ENCODE assay signal across 19 mouse cellular contexts in the genomic region with DNA sequence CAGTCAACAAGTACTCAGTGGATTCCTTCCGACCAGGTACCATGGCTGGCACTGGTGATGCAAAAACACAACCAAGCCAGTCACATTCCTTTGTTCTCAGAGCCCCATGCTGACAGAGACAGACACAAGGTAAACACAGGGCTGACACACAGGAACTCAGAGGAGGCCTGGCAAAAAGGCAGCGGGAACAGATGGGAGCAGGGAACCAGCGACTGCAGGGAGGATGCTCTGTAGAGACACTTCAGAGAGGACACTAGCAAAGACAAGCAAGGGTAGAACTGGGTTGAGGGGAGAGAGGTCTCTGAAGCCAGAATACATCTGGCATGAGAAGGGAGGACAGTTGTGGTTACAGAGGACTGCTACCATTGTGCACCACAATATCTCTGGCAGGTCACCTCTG.
A peak's percentile ranks its signal among the peaks of the same experiment; 100 is the strongest.
DNase-seq lines count a peak whose midpoint lies in the region; ATAC-seq and TF ChIP-seq lines count a peak whose summit lies in the region.
"Had no signal": no experiment of that assay in that cellular context is flagged by ENCODE, and none has a peak within 500 bp of the region (broad histone marks: within the 10 kb centered on the region; RNA-seq: fewer than 3 reads in every experiment).

No protein-coding gene starts in this region.

- no peak overlapping the region for H3K4me2 ChIP-seq in heart, embryonic 12.5 days
- H3K4me2 ChIP-seq in forebrain, embryonic 15.5 days (replicated peaks): no peak overlapping the region
- H3K4me2 ChIP-seq: embryonic facial prominence, embryonic 15.5 days; heart, embryonic 11.5 days; kidney, embryonic 15.5 days; neural tube, embryonic 12.5 days had no signal

- 28% methylated on average over 3 of the region's 3 CpGs for WGBS in heart, embryonic 12.5 days
- 44% methylated on average over 3 of the region's 3 CpGs for WGBS in forebrain, embryonic 15.5 days

- CTCF ChIA-PET in Patski (lab: Charles Lee): no interaction called here

- no peaks in the 10 kb centered on the region for H3K36me3 ChIP-seq in heart, embryonic 12.5 days
- no peaks in the 10 kb centered on the region for H3K36me3 ChIP-seq in forebrain, embryonic 15.5 days
- H3K36me3 ChIP-seq: embryonic facial prominence, embryonic 15.5 days; kidney, embryonic 15.5 days; neural tube, embryonic 12.5 days had no signal

- H3K27ac ChIP-seq in heart, embryonic 12.5 days (ENCODE audit: poor library complexity, severe bottlenecking): no peak overlapping the region
- no peak overlapping the region for H3K27ac ChIP-seq in forebrain, embryonic 15.5 days (replicated peaks)
- H3K27ac ChIP-seq: embryonic facial prominence, embryonic 15.5 days; kidney, embryonic 15.5 days; neural tube, embryonic 12.5 days had no signal

- in situ Hi-C loops in Patski (cut with MboI; ENCODE audit: low pct_unique_long_range_greater_than_20kb): no loop called here

- POLR2A ChIA-PET in Patski (lab: Charles Lee): no interaction called here

- H3K9me3 ChIP-seq in heart, embryonic 12.5 days (replicated peaks): peaks cover 7% of the 10 kb centered on the region; the same call in 1 of the 2 replicates
- H3K9me3 ChIP-seq in forebrain, embryonic 15.5 days: no peaks in the 10 kb centered on the region
- H3K9me3 ChIP-seq: embryonic facial prominence, embryonic 15.5 days; kidney, embryonic 15.5 days; neural tube, embryonic 12.5 days had no signal

- H3K4me3 ChIP-seq in heart, embryonic 12.5 days: no peak overlapping the region
- no peak overlapping the region for H3K4me3 ChIP-seq in forebrain, embryonic 15.5 days
- H3K4me3 ChIP-seq: embryonic facial prominence, embryonic 15.5 days; kidney, embryonic 15.5 days; neural tube, embryonic 12.5 days had no signal

- peaks cover 14% of the 10 kb centered on the region for H3K4me1 ChIP-seq in heart, embryonic 12.5 days (replicated peaks)
- peaks cover 11% of the 10 kb centered on the region; the same call in 1 of the 2 replicates for H3K4me1 ChIP-seq in forebrain, embryonic 15.5 days
- H3K4me1 ChIP-seq: neural tube, embryonic 12.5 days had no signal

- DNase-seq in heart, adult 11 months: peak; percentile 58
- DNase-seq in Patski (ENCODE audit: low read depth, low spot score): no peak
- DNase-seq in cerebellum, adult 11-12 months: peak; percentile 95
- DNase-seq in cerebellum, postnatal 10 days: peak; percentile 75 to 83
- no peak for DNase-seq in adrenal gland, postnatal 14 days
- DNase-seq: gastrocnemius, postnatal 10 days; heart, postnatal 10 days; kidney, adult 11 months; kidney, postnatal 4 days; layer of hippocampus, adult 9-11 months; midbrain, embryonic 14.5 days; right cerebral cortex, postnatal 14 days had no signal

- no peak for ATAC-seq in heart, embryonic 12.5 days (ENCODE audit: insufficient number of reproducible peaks, low FRiP score)
- ATAC-seq in Patski: peak; percentile 17
- ATAC-seq in forebrain, embryonic 15.5 days (replicated peaks): no peak
- ATAC-seq: forebrain, embryonic 14.5 days had no signal

- no peak for TF ChIP-seq CTCF in Patski (IDR thresholded peaks at IDR 0.05)

- no peaks in the 10 kb centered on the region for H3K27me3 ChIP-seq in heart, embryonic 12.5 days (replicated peaks)
- no peaks in the 10 kb centered on the region for H3K27me3 ChIP-seq in Patski
- no peaks in the 10 kb centered on the region for H3K27me3 ChIP-seq in forebrain, embryonic 15.5 days
- H3K27me3 ChIP-seq: embryonic facial prominence, embryonic 15.5 days; kidney, embryonic 15.5 days; neural tube, embryonic 12.5 days had no signal

- no peak overlapping the region for H3K9ac ChIP-seq in heart, embryonic 12.5 days
- no peak overlapping the region for H3K9ac ChIP-seq in forebrain, embryonic 15.5 days (replicated peaks)
- H3K9ac ChIP-seq: embryonic facial prominence, embryonic 15.5 days; kidney, embryonic 15.5 days; neural tube, embryonic 12.5 days had no signal

Comparison
In these comparisons a context has a peak if more than half of its experiments do, and no peak if none do; other contexts are left out.
1. DNase-seq: peak in heart, adult 11 months (single experiment), cerebellum, adult 11-12 months (single experiment) and cerebellum, postnatal 10 days (2 of 2); none in Patski (single experiment) and adrenal gland, postnatal 14 days (single experiment).